Mouse (Mus musculus) midbrain, embryonic 11.5 days (tissue): Measurements from ENCODE around the gene Hormad2. TPM values are rescaled to one million over a fixed set of nuclear protein-coding genes. Genes with fewer than 3 reads are reported as not detected.

Experiments
- ATAC-seq: fragments of 200-750 bp; cut with Nextera tagmentation; 2 replicates; pipeline ENCODE4 v1.8.0; 2017; ENCODE audit warnings: moderate TSS enrichment, moderate library complexity; ENCODE audit not compliant: low FRiP score
- DNase-seq: peaks from one replicate; pipeline ENCODE4 v3.0.0; 2015; ENCODE audit warnings: low spot score; ENCODE audit errors: missing footprints
- H3K27ac ChIP-seq: fragments of 300-500 bp; sonication (generic); 2 replicates; pipeline ENCODE4 v1.5.1; 2014; ENCODE audit warnings: low read depth, low read length
- H3K27me3 ChIP-seq: fragments of 300-500 bp; sonication (generic); 2 replicates; pipeline ENCODE4 v1.6.1; 2014; ENCODE audit warnings: mild to moderate bottlenecking, low read length, moderate library complexity, mixed read lengths; ENCODE audit not compliant: control insufficient read depth, insufficient read depth
- H3K36me3 ChIP-seq: fragments of 300-500 bp; sonication (generic); 2 replicates; pipeline ENCODE4 v1.6.1; 2014; ENCODE audit warnings: mild to moderate bottlenecking, low read length, moderate library complexity, mixed read lengths; ENCODE audit not compliant: control insufficient read depth, insufficient read depth
- H3K4me1 ChIP-seq: fragments of 300-500 bp; sonication (generic); 2 replicates; pipeline ENCODE4 v1.6.1; 2014; ENCODE audit warnings: low read length; ENCODE audit not compliant: control insufficient read depth, insufficient read depth
- H3K4me2 ChIP-seq: fragments of 300-500 bp; sonication (generic); 2 replicates; pipeline ENCODE4 v1.6.1; 2014; ENCODE audit warnings: mild to moderate bottlenecking, moderate library complexity
- H3K4me3 ChIP-seq: fragments of 300-500 bp; sonication (generic); 2 replicates; pipeline ENCODE4 v1.5.1; 2014; ENCODE audit warnings: low read depth, low read length
- H3K9ac ChIP-seq: fragments of 300-500 bp; sonication (generic); 2 replicates; pipeline ENCODE4 v1.6.1; 2014; ENCODE audit warnings: low read length
- H3K9me3 ChIP-seq: fragments of 300-500 bp; sonication (generic); 2 replicates; pipeline ENCODE4 v1.6.1; 2016; ENCODE audit warnings: low read length; ENCODE audit not compliant: control insufficient read depth
- WGBS: fragments of 180-500 bp; shearing (Covaris S2); extraction: QIAGEN DNeasy Blood & Tissue Kit; methylation state at CpG from one replicate; pipeline ENCODE4 v1.1.7; 2014; 5-methylcytosine and 5-hydroxymethylcytosine counted together
- polyA plus RNA-seq: library from polyadenylated mRNA; unstranded; fragments of >200 nt; fragmentation: Nextera tagmentation; extraction: Ambion mirVana; gene quantifications from 2 replicates; pipeline ENCODE4 v1.2.1, GENCODE M21; 2014

The Hormad2 gene
- polyA plus RNA-seq, 1 experiment from 2014 or later, result 0.07 TPM

GRCm38 (mm10) chr11:4471734-4472133 is 30.8 kb upstream of the Hormad2 start:
- Histone ChIP-seq H3K27ac (no peak overlapping the region), H3K4me1 (no peaks in the 10 kb centered on the region), H3K4me2 (no peak overlapping the region), H3K4me3 (no peak overlapping the region), H3K9ac (no peak overlapping the region), H3K27me3 (no peaks in the 10 kb centered on the region), H3K36me3 (no peaks in the 10 kb centered on the region), H3K9me3 (no peaks in the 10 kb centered on the region)
- DNase-seq, result no peak
- 83% methylated on average over 5 of the region's 5 CpGs for WGBS
- ATAC-seq, result no peak

GRCm38 (mm10) chr11:4471251-4471650 is 30.3 kb upstream of the Hormad2 start:
- no peaks in the 10 kb centered on the region for H3K4me1 ChIP-seq
- H3K36me3 ChIP-seq, result no peaks in the 10 kb centered on the region
- DNase-seq (no peak), ATAC-seq (no peak)
- H3K4me3 ChIP-seq, result no peak overlapping the region
- H3K9me3 ChIP-seq, result no peaks in the 10 kb centered on the region
- H3K4me2 ChIP-seq, result no peak overlapping the region
- no peak overlapping the region for H3K9ac ChIP-seq
- H3K27ac ChIP-seq, result no peak overlapping the region
- no peaks in the 10 kb centered on the region for H3K27me3 ChIP-seq

GRCm38 (mm10) chr11:4469091-4469490 is 28.2 kb upstream of the Hormad2 start:
- Histone ChIP-seq H3K9me3 (no peaks in the 10 kb centered on the region), H3K4me3 (no peak overlapping the region), H3K4me1 (no peaks in the 10 kb centered on the region), H3K27me3 (no peaks in the 10 kb centered on the region), H3K9ac (no peak overlapping the region), H3K36me3 (no peaks in the 10 kb centered on the region), H3K27ac (no peak overlapping the region), H3K4me2 (no peak overlapping the region)
- no peak for DNase-seq
- ATAC-seq, result no peak
- WGBS, result 66% methylated on average over 5 of the region's 5 CpGs

- Histone ChIP-seq H3K36me3 (no peaks in the 10 kb centered on the region), H3K27me3 (no peaks in the 10 kb centered on the region), H3K4me2 (no peak overlapping the region), H3K9me3 (no peaks in the 10 kb centered on the region), H3K9ac (no peak overlapping the region), H3K4me3 (no peak overlapping the region), H3K27ac (no peak overlapping the region), H3K4me1 (no peaks in the 10 kb centered on the region)
- ATAC-seq (no peak), DNase-seq (no peak)
- WGBS, result 91% methylated on average over 1 of the region's 1 CpGs
Observed at GRCm38 (mm10) chr11:4467436-4467835, 26.5 kb upstream of the Hormad2 start.

- H3K9ac ChIP-seq, result no peak overlapping the region
- H3K4me1 ChIP-seq, result no peaks in the 10 kb centered on the region
- no peaks in the 10 kb centered on the region for H3K27me3 ChIP-seq
- DNase-seq (no peak), ATAC-seq (no peak)
- no peak overlapping the region for H3K4me2 ChIP-seq
- H3K36me3 ChIP-seq, result no peaks in the 10 kb centered on the region
- no peak overlapping the region for H3K27ac ChIP-seq
- WGBS, result 70% methylated on average over 4 of the region's 4 CpGs
- H3K4me3 ChIP-seq, result no peak overlapping the region
- H3K9me3 ChIP-seq, result no peaks in the 10 kb centered on the region
Observed at GRCm38 (mm10) chr11:4466191-4466590, 25.3 kb upstream of the Hormad2 start.

- no peaks in the 10 kb centered on the region for H3K36me3 ChIP-seq
- WGBS, result 93% methylated on average over 4 of the region's 4 CpGs
Observed at GRCm38 (mm10) chr11:4464616-4465015, 23.7 kb upstream of the Hormad2 start.

GRCm38 (mm10) chr11:4464186-4464585 is 23.3 kb upstream of the Hormad2 start:
- ATAC-seq, result no peak
- no peak overlapping the region for H3K27ac ChIP-seq
- no peaks in the 10 kb centered on the region for H3K27me3 ChIP-seq
- no peaks in the 10 kb centered on the region for H3K36me3 ChIP-seq
- no peak overlapping the region for H3K9ac ChIP-seq
- no peak overlapping the region for H3K4me3 ChIP-seq
- no peaks in the 10 kb centered on the region for H3K4me1 ChIP-seq
- no peak for DNase-seq
- 75% methylated on average over 1 of the region's 1 CpGs for WGBS
- H3K9me3 ChIP-seq, result no peaks in the 10 kb centered on the region
- H3K4me2 ChIP-seq, result no peak overlapping the region

More at GRCm38 (mm10) chr11:4464616-4465015, 23.7 kb upstream of the Hormad2 start:
- Histone ChIP-seq H3K27ac (no peak overlapping the region), H3K4me2 (no peak overlapping the region), H3K9me3 (no peaks in the 10 kb centered on the region), H3K4me3 (no peak overlapping the region), H3K4me1 (no peaks in the 10 kb centered on the region), H3K27me3 (no peaks in the 10 kb centered on the region), H3K9ac (no peak overlapping the region)
- DNase-seq (no peak), ATAC-seq (no peak)

- no peak for ATAC-seq
- H3K36me3 ChIP-seq, result no peaks in the 10 kb centered on the region
- WGBS, result 45% methylated on average over 2 of the region's 2 CpGs
- no peak overlapping the region for H3K4me3 ChIP-seq
- H3K4me2 ChIP-seq, result no peak overlapping the region
- no peaks in the 10 kb centered on the region for H3K4me1 ChIP-seq
- H3K27me3 ChIP-seq, result no peaks in the 10 kb centered on the region
- no peak overlapping the region for H3K9ac ChIP-seq
- H3K9me3 ChIP-seq, result no peaks in the 10 kb centered on the region
- no peak for DNase-seq
- no peak overlapping the region for H3K27ac ChIP-seq
Observed at GRCm38 (mm10) chr11:4462868-4463267, 22.0 kb upstream of the Hormad2 start.

- no peak for DNase-seq
- Histone ChIP-seq H3K27ac (no peak overlapping the region), H3K27me3 (no peaks in the 10 kb centered on the region), H3K4me1 (no peaks in the 10 kb centered on the region), H3K4me3 (no peak overlapping the region), H3K9ac (no peak overlapping the region), H3K4me2 (no peak overlapping the region; the same call in 1 of the 2 replicates), H3K36me3 (no peaks in the 10 kb centered on the region), H3K9me3 (no peaks in the 10 kb centered on the region)
- no peak for ATAC-seq
- 39% methylated on average over 12 of the region's 12 CpGs for WGBS
Observed at GRCm38 (mm10) chr11:4461154-4461553, 20.2 kb upstream of the Hormad2 start.

- no peaks in the 10 kb centered on the region for H3K36me3 ChIP-seq
- H3K4me2 ChIP-seq, result no peak overlapping the region
- H3K27me3 ChIP-seq, result no peaks in the 10 kb centered on the region
- H3K9me3 ChIP-seq, result no peaks in the 10 kb centered on the region
- no peak for DNase-seq
- no peaks in the 10 kb centered on the region for H3K4me1 ChIP-seq
- H3K27ac ChIP-seq, result no peak overlapping the region
- no peak overlapping the region for H3K9ac ChIP-seq
- no peak for ATAC-seq
- 63% methylated on average over 5 of the region's 5 CpGs for WGBS
- H3K4me3 ChIP-seq, result no peak overlapping the region
Observed at GRCm38 (mm10) chr11:4460615-4461014, 19.7 kb upstream of the Hormad2 start.
